Mouse (Mus musculus) lung, embryonic 16.5 days (tissue): ENCODE data around the gene Fam174a. TPM values are rescaled to one million over a fixed set of nuclear protein-coding genes. Genes with fewer than 3 reads are reported as not detected.

Source experiments
- ATAC-seq: fragments of 200-750 bp; cut with Nextera tagmentation; 2 replicates; pipeline ENCODE4 v1.8.0; 2017; ENCODE audit warnings: low read depth, mild to moderate bottlenecking, moderate library complexity
- H3K27ac ChIP-seq: fragments of 300-500 bp; sonication (generic); 2 replicates; pipeline ENCODE4 v1.5.1; 2014; ENCODE audit warnings: mild to moderate bottlenecking, control low read depth, low read length
- H3K27me3 ChIP-seq: fragments of 300-500 bp; sonication (generic); 2 replicates; pipeline ENCODE4 v1.6.1; 2014; ENCODE audit warnings: low read depth, low read length, mixed read lengths; ENCODE audit not compliant: control insufficient read depth, insufficient read depth
- H3K36me3 ChIP-seq: fragments of 300-500 bp; sonication (generic); 2 replicates; pipeline ENCODE4 v1.6.1; 2014; ENCODE audit warnings: low read length; ENCODE audit not compliant: control insufficient read depth, insufficient read depth
- H3K4me1 ChIP-seq: fragments of 300-500 bp; sonication (generic); replicated peaks from 2 replicates; pipeline ENCODE4 v1.6.1; 2014; ENCODE audit warnings: low read length, mixed read lengths; ENCODE audit not compliant: control insufficient read depth, insufficient read depth
- H3K4me2 ChIP-seq: fragments of 300-500 bp; sonication (generic); 2 replicates; pipeline ENCODE4 v1.6.1; 2014; ENCODE audit warnings: low read depth, low read length, control low read depth
- H3K4me3 ChIP-seq: fragments of 300-500 bp; sonication (generic); 2 replicates; pipeline ENCODE4 v1.5.1; 2014; ENCODE audit warnings: mild to moderate bottlenecking, low read length, control low read depth
- H3K9ac ChIP-seq: fragments of 300-500 bp; sonication (generic); 2 replicates; pipeline ENCODE4 v1.6.1; 2014; ENCODE audit warnings: low read length, control low read depth
- H3K9me3 ChIP-seq: fragments of 300-500 bp; sonication (generic); 2 replicates; pipeline ENCODE4 v1.6.1; 2016; ENCODE audit warnings: low read length; ENCODE audit not compliant: control insufficient read depth
- WGBS: fragments of 180-500 bp; shearing (Covaris S2); extraction: QIAGEN DNeasy Blood & Tissue Kit; methylation state at CpG from one replicate; pipeline ENCODE4 v1.1.7; 2014; 5-methylcytosine and 5-hydroxymethylcytosine counted together
- polyA plus RNA-seq: library from polyadenylated mRNA; unstranded; fragments of >200 nt; fragmentation: Nextera tagmentation; extraction: Ambion mirVana; gene quantifications from 2 replicates; pipeline ENCODE4 v1.2.1, GENCODE M21; 2015

Fam174a gene
- polyA plus RNA-seq, 1 experiment from 2014 or later = 30.4 TPM

DNA sequence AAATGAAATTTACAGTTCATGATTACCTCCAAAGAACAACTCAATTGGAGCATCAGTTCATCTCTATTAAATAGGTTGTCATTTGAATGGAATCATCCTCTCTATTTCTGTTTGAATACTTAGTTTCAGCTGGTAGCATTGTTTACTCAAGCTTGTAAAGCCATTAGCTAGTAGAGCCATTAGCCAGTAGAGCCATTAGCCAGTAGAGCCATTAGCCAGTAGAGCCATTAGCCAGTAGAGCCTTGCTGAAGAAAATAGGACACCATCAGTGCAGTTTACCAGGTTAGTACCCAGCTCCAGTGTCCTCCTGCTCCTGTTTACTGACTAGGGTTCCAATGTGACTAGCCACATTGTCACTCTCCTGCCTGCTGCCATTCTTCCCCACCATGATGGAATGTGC is 13.4 kb downstream of the Fam174a start:
- no peak for ATAC-seq
- Histone ChIP-seq H3K27ac (no peak overlapping the region), H3K4me1 (no peaks in the 10 kb centered on the region), H3K4me2 (no peak overlapping the region), H3K9ac (no peak overlapping the region), H3K36me3 (peaks cover 7% of the 10 kb centered on the region), H3K9me3 (no peaks in the 10 kb centered on the region), H3K4me3 (no peak overlapping the region), H3K27me3 (no peaks in the 10 kb centered on the region)

- Histone ChIP-seq H3K4me1 (no peaks in the 10 kb centered on the region), H3K36me3 (no peaks in the 10 kb centered on the region)
Observed at GRCm38 (mm10) chr1:95339618-95340017, 26.2 kb downstream of the Fam174a start.

DNA sequence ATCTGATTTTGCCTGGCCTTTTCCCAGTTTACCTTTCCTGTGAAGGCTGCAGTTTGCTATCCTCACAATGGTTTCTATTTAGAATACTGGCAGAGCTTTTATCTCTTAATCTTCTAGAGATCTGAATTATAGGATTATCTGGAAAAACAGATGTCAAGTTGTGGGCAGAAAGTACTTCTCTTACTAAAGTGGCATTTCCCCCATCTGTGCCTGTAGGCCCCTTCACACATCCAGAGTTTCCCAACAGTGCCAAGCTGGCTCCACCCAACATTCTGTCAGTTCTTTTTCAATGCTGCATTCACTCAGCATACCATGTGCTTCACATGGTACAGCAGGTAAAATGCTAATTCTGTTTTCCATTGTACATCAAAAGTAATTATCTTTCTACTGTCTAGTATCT is 28.8 kb downstream of the Fam174a start:
- Histone ChIP-seq H3K36me3 (no peaks in the 10 kb centered on the region), H3K27ac (no peak overlapping the region), H3K9ac (no peak overlapping the region), H3K4me2 (no peak overlapping the region), H3K4me1 (no peaks in the 10 kb centered on the region), H3K9me3 (no peaks in the 10 kb centered on the region), H3K4me3 (no peak overlapping the region), H3K27me3 (no peaks in the 10 kb centered on the region)
- no peak for ATAC-seq

More at GRCm38 (mm10) chr1:95339618-95340017, 26.2 kb downstream of the Fam174a start:
- H3K27ac ChIP-seq = no peak overlapping the region
- no peak overlapping the region for H3K4me2 ChIP-seq
- H3K9me3 ChIP-seq = no peaks in the 10 kb centered on the region
- H3K4me3 ChIP-seq = no peak overlapping the region
- no peak for ATAC-seq
- no peak overlapping the region for H3K9ac ChIP-seq
- H3K27me3 ChIP-seq = no peaks in the 10 kb centered on the region

- no peak overlapping the region for H3K4me3 ChIP-seq
- no peak overlapping the region for H3K27ac ChIP-seq
- no peak overlapping the region for H3K4me2 ChIP-seq
- ATAC-seq = no peak
- H3K27me3 ChIP-seq = no peaks in the 10 kb centered on the region
- no peak overlapping the region for H3K9ac ChIP-seq
- 76% methylated on average over 5 of the region's 5 CpGs for WGBS
- no peaks in the 10 kb centered on the region for H3K36me3 ChIP-seq
- H3K9me3 ChIP-seq = no peaks in the 10 kb centered on the region
- H3K4me1 ChIP-seq = no peaks in the 10 kb centered on the region
Observed at GRCm38 (mm10) chr1:95343585-95344485, 30.4 kb downstream of the Fam174a start.

DNA sequence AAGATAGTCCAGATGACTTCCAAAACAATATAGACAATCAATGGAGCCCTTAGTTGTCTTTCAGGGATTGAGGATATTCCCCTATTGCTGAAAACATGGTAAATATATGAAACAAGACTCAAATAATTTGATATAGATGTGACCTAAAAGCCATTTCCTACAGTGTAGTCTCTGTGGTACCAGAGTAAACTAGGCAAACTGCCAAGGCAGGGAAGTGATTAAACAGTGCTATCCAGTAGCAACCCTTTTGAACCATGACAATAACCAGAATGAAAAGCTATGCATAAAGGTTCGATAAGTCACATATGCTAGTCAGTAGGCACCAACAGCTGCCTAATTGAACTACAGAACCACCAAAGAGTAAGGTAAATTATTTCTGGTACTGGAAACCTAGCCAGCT is 40.7 kb downstream of the Fam174a start:
- no peak for ATAC-seq
- Histone ChIP-seq H3K4me2 (no peak overlapping the region), H3K9ac (no peak overlapping the region), H3K4me3 (no peak overlapping the region), H3K4me1 (peaks cover 3% of the 10 kb centered on the region; the same call in 1 of the 2 replicates), H3K27me3 (no peaks in the 10 kb centered on the region), H3K36me3 (no peaks in the 10 kb centered on the region), H3K27ac (no peak overlapping the region), H3K9me3 (no peaks in the 10 kb centered on the region)
- 50% methylated on average over 1 of the region's 1 CpGs for WGBS

GRCm38 (mm10) chr1:95356904-95357303 is 43.5 kb downstream of the Fam174a start:
- Histone ChIP-seq H3K4me3 (no peak overlapping the region), H3K9me3 (no peaks in the 10 kb centered on the region), H3K27me3 (no peaks in the 10 kb centered on the region), H3K9ac (no peak overlapping the region), H3K27ac (no peak overlapping the region), H3K36me3 (no peaks in the 10 kb centered on the region), H3K4me2 (no peak overlapping the region), H3K4me1 (peaks cover 3% of the 10 kb centered on the region; the same call in 1 of the 2 replicates)
- ATAC-seq = no peak
- 38% methylated on average over 4 of the region's 4 CpGs for WGBS

DNA sequence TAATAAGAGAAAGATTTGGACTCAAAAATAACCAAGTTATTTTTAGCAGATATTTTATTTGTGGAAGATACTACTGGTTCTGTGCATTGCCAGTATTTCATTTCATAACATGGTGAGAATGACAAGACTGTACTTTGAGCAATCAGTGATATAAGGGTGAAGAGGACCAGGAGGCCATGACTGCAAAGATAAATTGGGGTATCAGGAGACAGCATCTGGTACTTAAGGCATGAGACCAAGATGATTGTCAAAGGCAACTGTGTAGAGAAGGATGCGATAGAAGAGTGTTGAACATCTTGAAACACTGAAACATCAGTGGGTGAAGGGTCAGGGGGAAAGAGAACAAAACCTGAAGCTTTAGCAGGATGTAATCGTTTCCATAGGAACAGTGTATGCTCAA is 50.3 kb downstream of the Fam174a start:
- WGBS = 82% methylated on average over 2 of the region's 2 CpGs
- H3K4me3 ChIP-seq = no peak overlapping the region
- H3K27ac ChIP-seq = no peak overlapping the region
- H3K4me1 ChIP-seq = no peaks in the 10 kb centered on the region
- ATAC-seq = no peak
- no peak overlapping the region for H3K4me2 ChIP-seq
- no peaks in the 10 kb centered on the region for H3K27me3 ChIP-seq
- H3K9me3 ChIP-seq = no peaks in the 10 kb centered on the region
- H3K36me3 ChIP-seq = no peaks in the 10 kb centered on the region
- H3K9ac ChIP-seq = no peak overlapping the region

DNA sequence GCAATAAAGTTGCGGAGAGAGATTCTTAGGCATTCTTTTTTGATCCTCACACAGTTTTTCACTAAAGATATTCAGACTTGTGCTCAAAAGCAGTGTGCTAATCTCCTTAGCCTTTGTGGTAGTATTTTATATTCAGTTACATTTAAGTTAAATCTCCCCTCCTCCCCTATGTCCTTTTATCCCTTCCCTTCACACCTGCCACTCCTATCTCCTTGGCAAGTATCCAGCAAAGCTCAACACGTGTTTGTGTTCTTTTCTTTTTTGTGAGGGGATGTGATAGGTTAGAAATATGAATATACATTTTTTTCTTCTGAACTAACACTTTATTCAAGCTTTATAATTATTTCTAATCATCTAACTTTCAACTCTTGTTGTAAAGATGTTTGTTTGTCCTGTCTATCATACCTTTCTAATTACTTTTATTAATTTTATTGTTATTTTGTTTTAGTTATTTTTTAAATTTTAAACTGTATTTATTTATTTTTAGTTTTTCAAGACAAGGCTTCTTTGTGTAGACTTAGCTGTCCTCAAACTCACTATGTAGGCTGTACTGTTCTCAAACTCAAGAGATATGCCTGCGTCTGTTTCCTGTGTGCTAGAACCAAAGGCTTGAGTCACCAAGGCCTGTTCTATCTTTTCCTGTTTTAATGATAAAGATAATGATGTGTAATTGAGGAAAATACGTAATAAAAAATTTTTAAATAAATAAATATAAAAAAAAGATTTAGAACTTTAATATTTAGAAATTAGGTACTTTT is 53.4 kb downstream of the Fam174a start:
- ATAC-seq = no peak
- Histone ChIP-seq H3K27ac (no peak overlapping the region), H3K4me3 (no peak overlapping the region), H3K27me3 (no peaks in the 10 kb centered on the region), H3K9me3 (no peaks in the 10 kb centered on the region), H3K4me2 (no peak overlapping the region), H3K36me3 (no peaks in the 10 kb centered on the region), H3K9ac (no peak overlapping the region), H3K4me1 (no peaks in the 10 kb centered on the region)
- 62% methylated on average over 4 of the region's 4 CpGs for WGBS

DNA sequence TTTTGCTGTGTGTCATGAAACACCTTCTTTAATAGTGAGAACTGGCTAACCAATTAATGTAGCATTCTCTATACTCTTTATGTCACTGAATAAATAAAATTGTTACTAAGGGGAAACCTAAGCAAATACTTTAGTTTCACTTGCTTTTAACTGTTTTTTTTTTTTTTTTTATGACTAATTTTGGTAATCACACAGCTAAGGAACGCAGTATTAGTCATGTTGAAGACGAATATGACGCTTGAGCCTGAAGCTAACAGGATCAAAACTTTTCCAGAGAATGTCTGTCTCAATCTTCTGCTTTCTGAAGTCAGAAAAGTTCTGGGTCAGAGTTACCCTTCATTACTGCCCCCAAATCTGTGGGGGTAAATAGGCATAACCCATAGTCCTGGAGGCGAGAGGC is 54.3 kb downstream of the Fam174a start:
- no peak overlapping the region for H3K9ac ChIP-seq
- WGBS = 90% methylated on average over 4 of the region's 4 CpGs
- H3K27ac ChIP-seq = no peak overlapping the region
- H3K4me1 ChIP-seq = no peaks in the 10 kb centered on the region
- H3K27me3 ChIP-seq = no peaks in the 10 kb centered on the region
- H3K4me2 ChIP-seq = no peak overlapping the region
- no peak for ATAC-seq
- H3K4me3 ChIP-seq = no peak overlapping the region
- H3K9me3 ChIP-seq = no peaks in the 10 kb centered on the region
- no peaks in the 10 kb centered on the region for H3K36me3 ChIP-seq
